Mouse (Mus musculus): Measurements from ENCODE around the gene Cdh4. TPM values are rescaled to one million over a fixed set of nuclear protein-coding genes. Genes with fewer than 3 reads are reported as not detected.

Cdh4 gene
- polyA plus RNA-seq, 1 experiment from 2014 or later = 4.6 TPM

DNA sequence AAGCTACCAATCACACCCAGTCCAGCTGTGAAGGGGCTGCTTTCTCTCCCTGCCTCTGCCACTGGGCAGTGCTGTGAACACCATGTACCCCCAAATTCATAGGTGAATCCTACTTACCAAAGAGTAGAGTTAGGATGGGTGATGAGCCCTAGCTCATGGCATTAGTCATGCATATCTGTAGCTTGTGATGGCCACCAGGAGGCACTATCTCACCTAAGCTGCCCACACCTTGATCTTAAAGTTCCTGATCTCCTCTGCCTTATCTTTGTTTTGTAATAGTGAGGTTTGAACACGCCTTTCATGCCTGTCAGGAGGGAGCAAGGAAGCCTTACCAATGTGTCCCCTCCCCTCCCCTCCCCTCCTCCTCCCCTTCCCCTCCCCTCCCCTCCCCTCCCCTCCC is 134.0 kb downstream of the Cdh4 start:
- no peak for ATAC-seq (ENCODE audit: insufficient number of reproducible peaks, insufficient read depth, low FRiP score, low TSS enrichment, low read depth)
- Histone ChIP-seq H3K27ac (no peak overlapping the region), H3K9ac (no peak overlapping the region), H3K27me3 (peaks cover 3% of the 10 kb centered on the region; the same call in 1 of the 2 replicates), H3K4me1 (peaks cover 3% of the 10 kb centered on the region), H3K4me3 (no peak overlapping the region), H3K4me2 (no peak overlapping the region), H3K36me3 (no peaks in the 10 kb centered on the region), H3K9me3 (no peaks in the 10 kb centered on the region)
- 73% methylated on average over 1 of the region's 1 CpGs for WGBS

DNA sequence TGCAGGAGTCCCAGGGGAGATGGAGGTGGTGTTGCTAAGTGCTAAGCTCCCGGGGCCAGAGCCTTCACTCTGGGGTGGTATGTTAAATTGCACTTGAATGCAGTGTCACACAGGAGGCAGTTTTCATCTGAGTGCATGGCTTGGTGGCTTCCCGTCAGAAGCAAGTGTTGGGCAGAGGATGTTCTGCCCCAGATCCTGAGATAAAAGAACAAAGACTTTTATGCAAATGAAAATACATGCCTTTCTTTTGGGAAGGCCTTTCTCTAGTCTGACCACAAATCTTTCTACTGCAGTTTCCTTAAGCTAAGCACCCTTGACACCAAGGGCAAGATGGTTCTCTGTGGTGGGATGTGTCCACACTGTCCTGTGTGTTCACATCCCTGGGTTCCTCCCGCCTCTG is 136.1 kb downstream of the Cdh4 start:
- Histone ChIP-seq H3K9ac (no peak overlapping the region), H3K4me1 (no peaks in the 10 kb centered on the region), H3K27ac (no peak overlapping the region), H3K36me3 (no peaks in the 10 kb centered on the region), H3K4me2 (no peak overlapping the region), H3K9me3 (no peaks in the 10 kb centered on the region), H3K27me3 (peaks cover 3% of the 10 kb centered on the region), H3K4me3 (no peak overlapping the region)
- WGBS = 77% methylated on average over 3 of the region's 3 CpGs
- ATAC-seq (ENCODE audit: insufficient number of reproducible peaks, insufficient read depth, low FRiP score, low TSS enrichment, low read depth) = no peak

DNA sequence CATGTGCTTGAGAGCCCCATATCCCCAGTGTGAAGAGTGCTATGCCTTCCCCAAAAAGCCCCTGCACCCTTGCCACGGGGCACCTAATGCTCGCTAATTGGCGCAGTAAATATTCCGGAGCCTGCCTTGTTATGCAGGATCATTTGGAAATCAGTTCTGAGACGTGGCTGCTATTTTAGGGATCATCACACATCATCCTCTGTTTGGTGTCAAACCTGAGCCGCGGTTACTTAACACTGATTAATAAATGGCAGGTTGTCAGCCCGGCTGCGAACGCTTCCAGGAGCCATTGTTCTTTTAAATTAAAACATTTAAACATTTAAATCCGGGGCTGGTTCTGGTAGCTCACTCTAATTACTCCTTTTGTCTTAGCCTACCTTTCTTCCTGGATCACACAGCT is 136.6 kb downstream of the Cdh4 start:
- WGBS = 72% methylated on average over 11 of the region's 11 CpGs
- Histone ChIP-seq H3K36me3 (no peaks in the 10 kb centered on the region), H3K27ac (no peak overlapping the region), H3K4me2 (no peak overlapping the region), H3K4me1 (no peaks in the 10 kb centered on the region), H3K9me3 (no peaks in the 10 kb centered on the region), H3K9ac (no peak overlapping the region), H3K4me3 (no peak overlapping the region), H3K27me3 (peaks cover 3% of the 10 kb centered on the region)
- ATAC-seq (ENCODE audit: insufficient number of reproducible peaks, insufficient read depth, low FRiP score, low TSS enrichment, low read depth) = no peak

DNA sequence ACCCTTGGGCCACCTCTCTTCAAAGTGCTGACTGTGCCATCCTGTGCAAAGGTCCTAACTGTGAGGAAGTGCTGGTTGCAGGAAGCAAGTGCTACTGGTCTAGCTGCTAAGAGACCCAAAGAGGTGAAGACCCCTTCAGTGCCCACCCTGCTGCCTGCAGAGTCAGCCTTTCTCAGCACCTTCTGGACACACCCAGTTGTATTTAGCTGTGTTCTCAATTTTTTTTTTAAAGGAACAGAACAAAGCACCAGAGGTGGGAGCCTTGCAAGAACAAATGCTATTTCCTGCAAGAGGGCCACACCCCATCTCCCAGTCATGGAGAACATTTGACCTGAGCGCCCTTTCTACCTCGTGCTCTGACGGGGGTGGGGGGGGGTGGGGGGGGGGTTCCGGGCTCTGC is 138.2 kb downstream of the Cdh4 start:
- no peak for ATAC-seq (ENCODE audit: insufficient number of reproducible peaks, insufficient read depth, low FRiP score, low TSS enrichment, low read depth)
- Histone ChIP-seq H3K36me3 (no peaks in the 10 kb centered on the region), H3K4me2 (no peak overlapping the region), H3K27ac (no peak overlapping the region), H3K9me3 (no peaks in the 10 kb centered on the region), H3K4me3 (no peak overlapping the region), H3K4me1 (no peaks in the 10 kb centered on the region), H3K27me3 (peaks cover 8% of the 10 kb centered on the region), H3K9ac (no peak overlapping the region)
- 65% methylated on average over 4 of the region's 4 CpGs for WGBS

DNA sequence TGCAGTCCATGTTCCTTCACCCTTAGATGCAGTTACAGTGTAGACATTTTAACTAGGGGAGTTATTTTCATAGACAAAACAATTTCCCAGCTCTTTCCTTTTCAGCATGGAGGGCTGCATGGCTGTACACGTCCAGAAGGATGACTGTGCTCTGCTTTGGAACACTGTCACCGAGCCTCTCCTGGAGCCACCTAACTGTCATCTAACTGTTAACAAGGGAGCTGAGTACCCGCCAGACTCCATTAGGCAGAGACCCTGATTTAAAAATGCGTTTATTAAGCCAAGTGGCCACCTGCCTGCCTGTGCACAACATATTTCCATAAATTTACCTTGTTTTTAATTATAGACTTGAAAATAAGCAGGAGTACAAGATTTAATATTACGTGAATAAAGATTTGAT is 138.8 kb downstream of the Cdh4 start:
- ATAC-seq (ENCODE audit: insufficient number of reproducible peaks, insufficient read depth, low FRiP score, low TSS enrichment, low read depth) = no peak
- no peaks in the 10 kb centered on the region for H3K4me1 ChIP-seq
- WGBS = 70% methylated on average over 5 of the region's 5 CpGs

DNA sequence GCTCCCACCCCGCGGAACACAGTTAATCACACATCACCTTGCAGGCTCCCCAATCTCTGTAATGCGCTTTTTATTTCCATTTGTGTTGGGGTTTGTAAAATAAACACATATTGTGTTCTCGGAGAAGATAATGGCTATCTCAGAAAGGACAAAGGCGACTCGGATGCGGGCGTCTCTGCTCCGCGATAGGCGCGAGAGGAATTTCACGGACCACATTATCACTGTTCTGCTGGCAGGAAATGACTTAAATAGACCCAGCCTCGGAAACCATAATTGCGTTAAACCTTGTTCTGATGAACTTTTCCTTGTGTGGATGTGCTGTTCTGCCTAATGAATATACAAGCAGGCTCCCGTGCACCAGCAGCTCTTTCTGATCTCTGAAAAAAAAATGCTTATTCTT is 140.7 kb downstream of the Cdh4 start:
- ATAC-seq (ENCODE audit: insufficient number of reproducible peaks, insufficient read depth, low FRiP score, low TSS enrichment, low read depth) = no peak
- no peaks in the 10 kb centered on the region for H3K36me3 ChIP-seq
- no peaks in the 10 kb centered on the region for H3K9me3 ChIP-seq
- no peak overlapping the region for H3K4me3 ChIP-seq
- H3K9ac ChIP-seq = no peak overlapping the region
- no peak overlapping the region for H3K27ac ChIP-seq
- WGBS = 61% methylated on average over 16 of the region's 16 CpGs
- peaks cover 8% of the 10 kb centered on the region for H3K27me3 ChIP-seq
- H3K4me2 ChIP-seq = no peak overlapping the region
- H3K4me1 ChIP-seq = no peaks in the 10 kb centered on the region

More for the DNA sequence above, 138.8 kb downstream of the Cdh4 start:
- Histone ChIP-seq H3K4me3 (no peak overlapping the region), H3K27ac (no peak overlapping the region), H3K4me2 (no peak overlapping the region), H3K9me3 (no peaks in the 10 kb centered on the region), H3K9ac (no peak overlapping the region), H3K27me3 (peaks cover 8% of the 10 kb centered on the region), H3K36me3 (no peaks in the 10 kb centered on the region)

DNA sequence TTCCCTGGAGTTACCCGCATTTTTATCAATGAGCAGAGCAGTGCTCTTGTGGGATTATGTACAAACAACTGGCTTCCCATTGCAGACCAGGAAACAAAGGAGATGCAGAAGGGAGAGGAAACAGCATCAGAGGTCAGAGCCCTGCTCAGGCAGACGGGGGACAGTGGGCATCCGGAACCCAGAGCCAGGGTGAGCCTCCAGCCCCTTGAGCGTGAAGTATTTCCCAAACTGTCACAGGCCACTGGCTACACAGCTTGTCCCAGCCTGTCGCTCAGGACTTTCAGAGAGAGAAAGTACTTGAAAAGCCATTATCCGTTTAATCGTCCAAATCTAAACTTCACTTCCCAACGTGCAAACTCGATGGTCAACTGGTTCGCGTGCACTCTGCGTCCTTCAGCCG is 142.4 kb downstream of the Cdh4 start:
- WGBS = 48% methylated on average over 13 of the region's 13 CpGs
- no peaks in the 10 kb centered on the region for H3K9me3 ChIP-seq
- H3K4me2 ChIP-seq = no peak overlapping the region
- ATAC-seq (ENCODE audit: insufficient number of reproducible peaks, insufficient read depth, low FRiP score, low TSS enrichment, low read depth) = no peak
- no peak overlapping the region for H3K27ac ChIP-seq
- H3K36me3 ChIP-seq = no peaks in the 10 kb centered on the region
- H3K9ac ChIP-seq = no peak overlapping the region
- H3K4me1 ChIP-seq = no peaks in the 10 kb centered on the region
- H3K4me3 ChIP-seq = no peak overlapping the region
- peaks cover 8% of the 10 kb centered on the region for H3K27me3 ChIP-seq

DNA sequence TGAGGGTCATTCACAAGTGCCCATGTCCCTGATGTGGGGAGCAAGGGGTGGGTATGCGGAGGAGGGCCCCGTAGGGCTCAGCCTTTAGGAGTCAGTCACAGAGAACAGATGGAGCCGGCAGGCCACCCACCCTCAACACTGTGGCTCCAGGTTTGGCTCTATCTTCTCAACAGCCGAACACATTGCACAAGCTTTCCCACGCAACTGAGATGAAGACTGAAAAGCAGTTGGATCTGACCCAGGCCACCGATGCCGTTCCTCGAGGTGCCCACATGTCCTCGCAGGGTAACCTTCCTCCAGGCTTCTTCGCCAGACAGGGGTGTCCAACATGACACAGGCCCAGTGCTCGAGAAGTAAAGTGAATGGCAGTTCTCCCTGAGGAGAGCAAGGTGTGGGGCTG is 144.2 kb downstream of the Cdh4 start:
- H3K4me1 ChIP-seq = no peaks in the 10 kb centered on the region
- no peaks in the 10 kb centered on the region for H3K9me3 ChIP-seq
- peak overlapping the region; percentile 16; the same call in 1 of the 2 replicates for H3K27ac ChIP-seq
- H3K9ac ChIP-seq = no peak overlapping the region
- H3K4me3 ChIP-seq = no peak overlapping the region
- ATAC-seq (ENCODE audit: insufficient number of reproducible peaks, insufficient read depth, low FRiP score, low TSS enrichment, low read depth) = no peak
- H3K4me2 ChIP-seq = no peak overlapping the region
- WGBS = 82% methylated on average over 11 of the region's 11 CpGs
- H3K27me3 ChIP-seq = peaks cover 5% of the 10 kb centered on the region
- H3K36me3 ChIP-seq = no peaks in the 10 kb centered on the region

DNA sequence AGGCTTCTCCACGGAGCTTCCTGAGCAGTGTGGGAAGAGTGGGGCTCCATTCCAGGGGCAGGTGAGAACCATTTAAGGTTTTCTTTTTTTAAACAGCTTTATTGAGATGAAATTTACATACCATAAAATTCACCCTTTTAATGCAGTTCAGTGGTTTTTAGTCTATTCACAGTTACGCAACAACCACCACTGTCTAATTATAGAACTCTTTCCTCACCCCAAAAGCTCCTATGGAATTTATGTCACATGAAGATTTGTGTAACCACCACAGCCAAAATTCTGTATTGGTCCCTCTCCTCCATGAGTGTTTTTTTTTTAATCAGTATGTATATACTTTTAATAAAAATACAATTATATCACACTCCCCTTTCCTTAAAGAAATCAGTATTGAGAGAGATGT is 144.8 kb downstream of the Cdh4 start:
- ATAC-seq (ENCODE audit: insufficient number of reproducible peaks, insufficient read depth, low FRiP score, low TSS enrichment, low read depth) = no peak
- H3K4me1 ChIP-seq = no peaks in the 10 kb centered on the region
- no peak overlapping the region for H3K9ac ChIP-seq
- no peak overlapping the region for H3K4me2 ChIP-seq
- H3K27me3 ChIP-seq = peaks cover 5% of the 10 kb centered on the region
- H3K36me3 ChIP-seq = no peaks in the 10 kb centered on the region
- WGBS = 84% methylated on average over 2 of the region's 2 CpGs
- no peak overlapping the region for H3K27ac ChIP-seq
- no peak overlapping the region for H3K4me3 ChIP-seq
- H3K9me3 ChIP-seq = no peaks in the 10 kb centered on the region

DNA sequence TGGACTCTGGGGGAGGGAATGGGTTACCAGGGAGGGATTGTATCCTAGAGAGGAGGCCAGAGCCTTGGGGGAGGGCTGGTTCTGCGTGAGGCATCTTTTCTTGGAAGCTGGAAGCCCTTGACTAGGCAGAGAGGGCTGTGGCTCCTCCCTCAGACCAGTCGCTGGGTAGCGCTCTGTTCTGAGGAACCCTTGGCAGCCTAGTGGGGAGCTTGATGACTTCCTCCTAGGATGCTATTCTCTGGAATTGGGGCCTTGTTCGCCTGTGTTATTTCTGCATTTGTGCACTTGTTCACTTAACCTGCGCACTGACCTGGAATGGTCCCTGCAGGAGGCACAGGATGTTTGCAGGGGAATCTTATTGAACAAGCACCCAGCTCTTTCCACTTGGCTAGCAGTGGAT is 149.4 kb downstream of the Cdh4 start:
- H3K27ac ChIP-seq = no peak overlapping the region

DNA sequence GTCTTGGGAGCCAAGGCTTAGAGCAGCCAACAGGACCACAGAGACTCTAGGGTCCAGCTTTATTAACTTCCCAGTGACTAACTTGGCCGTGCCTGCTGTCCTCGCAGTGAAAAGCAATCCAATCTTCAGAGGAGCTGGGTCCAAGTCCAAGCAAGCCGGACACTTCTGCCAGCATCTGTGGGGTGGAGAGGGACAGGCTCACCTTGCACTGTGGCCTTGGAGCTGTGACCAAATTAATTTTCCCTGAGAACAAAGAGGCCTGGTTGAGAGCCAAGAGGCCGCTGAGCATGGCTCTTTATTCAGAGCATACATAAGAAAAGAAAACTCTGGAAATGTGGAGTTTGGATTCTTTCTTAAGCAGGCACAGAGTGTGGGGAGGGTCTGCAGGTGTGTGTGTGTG is 152.8 kb downstream of the Cdh4 start:
- Histone ChIP-seq H3K9ac (no peak overlapping the region), H3K27me3 (no peaks in the 10 kb centered on the region), H3K4me3 (no peak overlapping the region), H3K9me3 (no peaks in the 10 kb centered on the region), H3K36me3 (no peaks in the 10 kb centered on the region), H3K4me1 (no peaks in the 10 kb centered on the region), H3K27ac (no peak overlapping the region), H3K4me2 (no peak overlapping the region)
- ATAC-seq (ENCODE audit: insufficient number of reproducible peaks, insufficient read depth, low FRiP score, low TSS enrichment, low read depth) = no peak
- WGBS = 81% methylated on average over 4 of the region's 4 CpGs

More for the DNA sequence above, 149.4 kb downstream of the Cdh4 start:
- H3K9ac ChIP-seq = no peak overlapping the region
- H3K4me1 ChIP-seq = no peaks in the 10 kb centered on the region
- no peak overlapping the region for H3K4me3 ChIP-seq
- H3K27me3 ChIP-seq = no peaks in the 10 kb centered on the region
- H3K36me3 ChIP-seq = no peaks in the 10 kb centered on the region
- H3K9me3 ChIP-seq = no peaks in the 10 kb centered on the region
- WGBS = 50% methylated on average over 5 of the region's 5 CpGs
- no peak overlapping the region for H3K4me2 ChIP-seq
- no peak for ATAC-seq (ENCODE audit: insufficient number of reproducible peaks, insufficient read depth, low FRiP score, low TSS enrichment, low read depth)

DNA sequence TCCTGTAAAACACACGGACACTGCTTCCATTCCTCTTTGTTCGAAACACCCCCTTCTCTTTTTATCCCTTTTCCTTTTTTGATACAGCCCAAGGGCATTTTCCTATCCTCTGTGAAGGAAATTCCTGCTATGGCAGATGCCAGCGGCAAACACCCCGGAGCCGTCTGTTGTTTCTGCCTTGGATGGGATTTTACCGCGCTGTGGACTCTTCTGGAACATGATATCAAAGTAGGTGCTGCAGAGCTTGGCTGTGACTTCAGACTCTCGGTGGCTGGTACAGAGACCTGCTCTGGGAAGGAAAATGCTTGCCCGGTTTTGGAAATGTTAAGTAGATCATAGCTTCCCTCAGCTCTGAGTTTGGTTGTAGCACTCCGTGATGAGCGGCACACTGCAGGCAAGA is 156.7 kb downstream of the Cdh4 start:
- Histone ChIP-seq H3K9me3 (no peaks in the 10 kb centered on the region), H3K4me3 (no peak overlapping the region), H3K36me3 (no peaks in the 10 kb centered on the region), H3K27me3 (no peaks in the 10 kb centered on the region), H3K27ac (no peak overlapping the region), H3K4me1 (no peaks in the 10 kb centered on the region), H3K9ac (no peak overlapping the region), H3K4me2 (no peak overlapping the region)
- no peak for ATAC-seq (ENCODE audit: insufficient number of reproducible peaks, insufficient read depth, low FRiP score, low TSS enrichment, low read depth)
- WGBS = 68% methylated on average over 11 of the region's 11 CpGs

DNA sequence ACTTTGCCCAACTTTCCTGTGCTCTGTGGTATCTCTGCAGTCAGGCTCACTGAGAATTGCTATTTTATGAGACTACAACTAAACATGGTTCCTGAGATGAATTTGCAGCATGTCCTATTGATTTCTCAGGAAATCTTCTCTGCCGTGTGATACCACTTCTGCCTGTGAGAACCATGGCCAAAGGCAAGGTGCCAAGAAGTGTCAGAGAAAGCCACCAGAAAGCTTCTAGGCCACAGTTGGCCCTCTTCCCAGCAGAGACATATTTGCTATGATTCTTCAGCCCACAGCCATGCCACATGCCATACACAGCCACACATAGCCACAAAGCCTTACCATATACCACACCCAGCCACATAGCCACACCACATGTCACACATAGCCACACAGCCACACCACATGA is 157.7 kb downstream of the Cdh4 start:
- Histone ChIP-seq H3K36me3 (no peaks in the 10 kb centered on the region), H3K4me2 (no peak overlapping the region), H3K9me3 (no peaks in the 10 kb centered on the region), H3K4me1 (no peaks in the 10 kb centered on the region), H3K27me3 (no peaks in the 10 kb centered on the region), H3K9ac (no peak overlapping the region), H3K27ac (no peak overlapping the region), H3K4me3 (no peak overlapping the region)
- ATAC-seq (ENCODE audit: insufficient number of reproducible peaks, insufficient read depth, low FRiP score, low TSS enrichment, low read depth) = no peak
- 48% methylated on average over 1 of the region's 1 CpGs for WGBS

Data from embryonic facial prominence, embryonic 13.5 days (tissue).